In genomic region chr3:151746058-151746457, GRCm38 (mm10) we compare ENCODE assay signal across 11 mouse cellular contexts.
"Had no signal": no experiment of that assay in that cellular context is flagged by ENCODE, and none has a peak within 500 bp of the region (broad histone marks: within the 10 kb centered on the region; RNA-seq: fewer than 3 reads in every experiment).

No protein-coding gene starts in this region.

- ATAC-seq: liver, postnatal 0 days; lung, postnatal 0 days; midbrain, embryonic 16.5 days had no signal

- DNase-seq: liver, postnatal 0 days; lung, adult 2 months; lung, postnatal 14 days; lung, postnatal 36 days; midbrain, embryonic 14.5 days; right cerebral cortex, postnatal 14 days; thymus, adult 2 months; thymus, postnatal 25 days; thymus, postnatal 4 days had no signal
